Mouse (Mus musculus) E14TG2a.4 (cell line): ENCODE results near the gene Col23a1.

ENCODE experiments used
- CTCF ChIP-seq: conservative IDR thresholded peaks from 2 replicates; pipeline ENCODE4 v1.5.1; 2014; ENCODE audit warnings: low read length
- NANOG ChIP-seq: IDR thresholded peaks from 2 replicates; pipeline ENCODE4 v1.6.1; 2014; ENCODE audit warnings: borderline replicate concordance, low read length, mixed read lengths
- POU5F1 ChIP-seq: IDR thresholded peaks from 2 replicates; pipeline ENCODE4 v1.6.1; 2014; ENCODE audit warnings: low read length, borderline replicate concordance

GRCm38 (mm10) chr11:51396451-51396850 is 106.7 kb downstream of the Col23a1 start:
- TF ChIP-seq CTCF (no peak), NANOG (no peak), POU5F1 (no peak)
